Mouse (Mus musculus) left cerebral cortex, adult 18-20 months (tissue): ENCODE measurements around the gene Mapk14. TPM values are rescaled to one million over a fixed set of nuclear protein-coding genes. Genes with fewer than 3 reads are reported as not detected.
A peak's percentile ranks its signal among the peaks of the same experiment; 100 is the strongest.
"Not testable (repeated sequence)": the region's sequence is repeated elsewhere in the genome, so short reads cannot be mapped to it uniquely, and the experiment has no call there.

Experiments
- DNase-seq, 2 experiments: peaks; one replicate each; pipeline ENCODE4 v3.0.0; 2021 to 2022; ENCODE audit warnings: low spot score in 2 of 2, mixed read lengths in 1 of 2
- total RNA-seq, 2 experiments: library from RNA; stranded (reverse); gene quantifications; 2 replicates each; pipeline ENCODE4 v1.2.3; 2021

Gene Mapk14
- total RNA-seq, 2 experiments from 2014 or later = 83.5 to 88.7 TPM

- no peak for DNase-seq
Measured at GRCm38 (mm10) chr17:28736486-28736885, 45.4 kb downstream of the Mapk14 start.

DNA sequence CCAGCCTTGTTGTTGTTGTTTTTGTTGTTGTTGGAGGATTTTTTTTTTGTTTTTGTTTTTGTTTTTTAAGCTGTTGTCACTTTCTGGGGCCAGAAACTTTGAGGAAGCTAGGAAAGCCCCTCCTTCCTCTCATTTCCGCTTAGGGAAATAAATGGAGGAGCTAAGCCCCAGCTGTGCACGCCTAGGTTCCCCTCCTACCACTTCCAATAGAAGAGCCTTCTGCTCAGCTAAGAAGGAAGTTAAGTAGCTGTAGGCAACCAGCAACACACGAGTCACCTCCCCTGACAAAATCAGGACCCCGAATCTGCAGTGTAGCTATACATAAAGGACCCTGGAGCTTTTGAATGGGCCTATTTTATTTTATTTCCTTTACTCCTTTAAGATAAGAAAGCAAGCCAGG is 46.8 kb downstream of the Mapk14 start:
- no peak for DNase-seq

GRCm38 (mm10) chr17:28739244-28739643 is 48.1 kb downstream of the Mapk14 start:
- no peak for DNase-seq

DNA sequence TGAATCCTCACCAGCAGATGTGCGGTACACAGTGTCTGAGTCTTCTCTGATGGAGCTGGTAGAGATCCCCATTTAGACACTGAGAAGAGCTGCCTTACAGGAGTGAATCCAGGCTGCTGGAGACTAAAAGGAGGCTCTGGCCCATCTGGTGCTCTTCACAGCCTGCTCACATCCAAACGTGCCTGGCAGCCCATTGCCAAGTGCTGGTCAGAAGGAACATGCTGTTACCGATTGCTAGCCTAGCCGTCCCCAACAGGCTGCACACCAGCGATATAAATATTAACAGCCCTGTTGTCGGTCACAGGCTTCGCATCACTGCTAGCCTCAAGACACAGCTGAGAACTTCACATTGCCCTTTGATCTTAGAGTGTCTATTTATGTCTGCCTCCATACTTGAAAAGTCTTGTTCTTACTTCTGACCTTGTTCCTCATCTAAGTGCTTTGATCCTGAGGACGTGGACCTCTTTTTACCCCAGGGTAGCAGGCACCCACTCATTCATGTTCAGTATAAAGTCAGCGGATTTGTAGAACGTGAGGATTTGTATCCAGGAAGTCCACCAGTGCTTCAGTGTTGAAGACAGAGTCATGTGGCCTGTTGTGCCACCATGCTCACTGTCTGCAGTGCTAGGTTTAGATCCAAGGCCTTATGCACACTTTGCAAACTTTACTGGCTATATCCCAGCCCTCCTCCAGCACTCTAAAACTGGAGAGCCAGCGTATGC is 52.2 kb downstream of the Mapk14 start:
- DNase-seq = peak; percentile 71 to 77

DNA sequence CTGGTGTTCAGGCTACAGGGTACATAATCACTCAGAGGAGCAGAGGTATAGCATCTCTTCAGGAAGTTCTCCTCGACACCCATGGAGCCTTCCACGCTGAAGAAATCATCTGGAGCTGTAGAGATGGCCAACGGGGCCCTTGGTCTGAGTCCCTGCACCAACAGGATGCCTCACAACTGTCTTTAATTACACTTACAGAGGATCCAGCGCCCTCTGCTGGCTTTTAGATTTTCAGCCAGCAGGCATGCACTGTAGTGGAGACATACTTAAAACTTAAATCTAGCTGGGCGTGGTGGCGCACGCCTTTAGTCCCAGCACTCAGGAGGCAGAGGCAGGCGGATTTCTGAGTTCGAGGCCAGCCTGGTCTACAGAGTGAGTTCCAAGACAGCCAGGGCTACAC is 52.8 kb downstream of the Mapk14 start:
- no peak for DNase-seq

DNA sequence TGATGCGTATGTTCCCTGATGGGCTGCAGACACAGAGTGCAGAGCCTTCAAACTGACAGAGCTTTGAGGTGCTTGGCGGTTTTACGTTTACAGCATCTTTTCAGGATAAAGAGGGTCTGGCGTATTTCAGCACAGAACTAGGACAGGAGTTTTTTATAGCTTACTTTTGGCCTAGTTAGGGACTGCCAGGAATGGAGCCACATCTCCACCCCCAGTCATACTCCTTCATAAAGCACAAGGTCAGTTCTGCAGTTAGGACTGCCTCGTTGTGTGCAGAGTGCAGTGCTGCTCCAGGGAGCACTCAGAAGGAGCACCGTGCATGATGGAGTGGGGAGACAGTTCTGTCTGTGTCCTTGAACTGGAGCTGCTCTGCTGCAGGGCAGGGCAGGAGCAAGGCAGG is 54.6 kb downstream of the Mapk14 start:
- peak in 1 of 2 experiments; percentile 40 for DNase-seq

DNA sequence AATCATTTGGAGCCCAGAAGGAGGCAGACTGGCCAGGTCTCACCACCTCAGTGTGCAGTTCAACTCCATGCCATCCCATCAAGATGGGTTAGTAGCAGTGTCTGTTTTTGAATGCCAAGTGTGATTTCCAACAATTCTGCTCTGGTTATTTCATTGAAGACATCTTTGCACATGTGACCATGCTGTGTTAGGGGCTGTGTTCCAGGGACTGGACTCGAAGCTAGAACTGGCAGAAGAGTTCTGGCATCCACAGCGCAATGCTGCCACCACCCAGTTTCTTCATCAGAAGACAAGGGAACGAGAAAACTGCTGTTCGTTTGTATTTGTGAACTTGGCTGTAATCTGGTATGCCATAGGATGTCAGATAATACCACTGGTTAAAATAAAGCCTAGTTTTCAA is 56.9 kb downstream of the Mapk14 start:
- no peak for DNase-seq

DNA sequence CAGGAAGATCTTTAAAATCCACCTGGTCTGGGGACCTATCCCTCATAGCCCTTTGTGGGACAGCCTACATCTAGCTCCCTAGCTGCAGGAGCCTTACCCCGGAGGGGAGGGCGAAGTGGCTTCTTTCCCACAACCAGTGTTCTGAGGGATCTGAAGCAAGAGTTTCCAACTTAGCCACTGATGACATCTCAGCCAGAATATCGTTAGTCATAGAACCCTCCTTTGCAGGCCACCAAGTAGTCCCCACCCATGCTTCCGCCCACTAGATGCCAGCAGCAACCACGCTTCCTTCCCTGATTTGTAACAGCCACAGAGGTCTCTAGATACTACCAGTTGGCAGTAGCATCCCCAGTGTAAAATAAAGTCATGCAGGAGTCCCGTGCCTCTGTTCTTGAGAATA is 59.5 kb downstream of the Mapk14 start:
- peak in 1 of 2 experiments; percentile 16 for DNase-seq

GRCm38 (mm10) chr17:28756447-28756846 is 65.3 kb downstream of the Mapk14 start:
- no peak for DNase-seq

DNA sequence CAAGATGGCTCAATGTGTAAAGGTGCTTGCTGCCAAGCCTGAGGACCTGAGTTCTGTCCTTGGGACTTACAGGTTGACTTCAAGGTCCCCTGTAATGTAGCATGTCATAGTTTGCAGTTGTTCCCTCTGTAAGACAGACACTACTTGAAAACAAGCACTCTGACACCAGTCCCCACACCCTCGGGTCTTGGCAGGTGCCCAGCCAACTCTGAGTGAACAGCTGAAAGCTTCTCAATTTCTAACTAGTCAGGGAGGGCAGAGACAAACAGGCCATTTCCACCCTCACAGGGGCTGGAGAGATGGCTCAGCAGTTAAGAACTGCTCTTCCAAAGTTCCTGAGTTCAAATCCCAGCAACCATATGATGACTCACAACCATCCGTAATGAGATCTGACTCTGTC is 66.3 kb downstream of the Mapk14 start:
- DNase-seq = no peak

GRCm38 (mm10) chr17:28760736-28761312 is 69.7 kb downstream of the Mapk14 start:
- no peak for DNase-seq

- peak; percentile 77 to 82 for DNase-seq
Measured at GRCm38 (mm10) chr17:28761871-28762270, 70.7 kb downstream of the Mapk14 start.

DNA sequence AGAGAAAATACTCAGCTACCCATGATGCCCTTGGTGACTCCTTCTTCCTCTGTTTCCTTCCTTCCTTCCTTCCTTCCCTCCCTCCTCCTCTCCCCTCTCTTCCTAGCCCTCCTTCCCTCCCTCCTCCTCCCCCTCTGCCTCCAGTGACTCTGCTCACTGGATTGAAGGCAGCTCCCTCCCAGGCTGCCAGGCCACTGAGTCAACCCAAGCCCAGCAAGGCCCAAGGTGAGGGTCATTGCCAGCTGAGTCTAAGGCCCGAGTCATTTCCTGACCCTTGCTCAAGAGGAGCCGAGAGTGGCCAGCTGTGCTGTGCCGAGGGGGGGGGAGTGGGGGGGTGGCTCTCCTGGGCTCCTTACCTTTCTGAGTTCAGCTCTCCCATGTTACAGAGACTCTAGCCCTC is 75.1 kb downstream of the Mapk14 start:
- no peak for DNase-seq

- no peak for DNase-seq
Measured at GRCm38 (mm10) chr17:28766781-28767515, 75.8 kb downstream of the Mapk14 start.

DNA sequence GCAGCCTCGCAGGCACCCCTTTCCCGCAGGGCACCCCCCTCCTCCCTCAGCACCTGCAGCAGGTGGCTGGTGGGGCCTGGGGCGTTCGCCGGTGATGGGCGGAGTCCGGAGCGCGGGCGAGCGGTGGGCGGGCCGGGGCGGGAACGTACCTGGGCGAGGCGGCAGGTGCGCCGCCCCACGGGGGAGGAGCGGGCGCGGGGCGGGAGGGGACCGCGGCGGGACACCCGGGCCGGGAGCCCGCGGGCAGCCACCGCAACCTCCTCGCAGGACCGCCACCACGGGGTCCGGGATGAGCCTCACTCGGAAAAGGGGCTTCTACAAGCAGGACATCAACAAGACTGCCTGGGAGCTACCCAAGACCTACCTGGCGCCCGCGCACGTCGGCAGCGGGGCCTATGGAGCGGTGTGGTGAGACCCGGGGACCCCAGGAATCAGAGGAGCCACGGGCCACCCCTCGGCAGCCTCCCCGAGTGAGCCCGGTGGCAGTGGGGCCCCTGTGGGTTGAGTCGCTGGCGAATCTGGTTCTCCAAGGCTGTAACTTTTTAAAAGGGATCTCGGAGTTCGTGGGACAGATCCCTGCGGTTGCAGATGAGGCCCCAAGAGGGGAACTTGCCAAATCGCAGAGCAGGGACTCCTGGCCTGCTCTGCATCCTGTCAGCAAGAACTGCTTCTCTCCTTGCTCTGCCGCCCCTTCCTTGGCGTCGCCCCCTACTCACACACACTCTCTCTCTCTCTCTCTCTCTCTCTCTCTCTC is 78.2 kb downstream of the Mapk14 start, which contains the start of gene Mapk13:
Gene Mapk13 (plus strand): TSS at position 177 of the 754 bp plus-strand sequence.
- DNase-seq = no peak

DNA sequence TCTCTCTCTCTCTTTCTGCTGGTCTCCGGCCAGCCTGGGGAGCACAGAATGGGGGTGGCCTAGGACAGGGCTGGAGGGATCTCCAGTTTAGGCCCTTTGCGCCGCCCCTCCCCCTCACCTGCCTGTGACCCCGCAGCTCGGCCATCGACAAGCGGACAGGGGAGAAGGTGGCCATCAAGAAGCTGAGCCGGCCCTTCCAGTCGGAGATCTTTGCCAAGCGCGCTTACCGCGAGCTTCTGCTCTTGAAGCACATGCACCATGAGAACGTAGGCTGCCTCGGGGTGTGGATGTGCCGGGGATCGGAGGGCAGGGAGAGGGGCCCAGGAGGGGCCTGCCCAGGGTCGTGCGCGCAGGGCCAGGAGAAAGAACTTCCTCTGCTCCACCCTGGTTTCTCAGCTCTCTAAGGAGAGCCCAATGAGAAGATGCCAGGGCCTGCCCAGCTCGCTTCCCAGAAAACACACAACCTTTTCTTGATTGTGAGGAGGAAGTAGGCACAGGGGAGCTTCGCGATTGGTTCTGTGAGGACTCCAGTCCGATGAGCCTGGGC is 78.8 kb downstream of the Mapk14 start:
- DNase-seq = peak in 1 of 2 experiments; percentile 13

- DNase-seq = no peak
Measured at GRCm38 (mm10) chr17:28771289-28771688, 80.2 kb downstream of the Mapk14 start.

DNA sequence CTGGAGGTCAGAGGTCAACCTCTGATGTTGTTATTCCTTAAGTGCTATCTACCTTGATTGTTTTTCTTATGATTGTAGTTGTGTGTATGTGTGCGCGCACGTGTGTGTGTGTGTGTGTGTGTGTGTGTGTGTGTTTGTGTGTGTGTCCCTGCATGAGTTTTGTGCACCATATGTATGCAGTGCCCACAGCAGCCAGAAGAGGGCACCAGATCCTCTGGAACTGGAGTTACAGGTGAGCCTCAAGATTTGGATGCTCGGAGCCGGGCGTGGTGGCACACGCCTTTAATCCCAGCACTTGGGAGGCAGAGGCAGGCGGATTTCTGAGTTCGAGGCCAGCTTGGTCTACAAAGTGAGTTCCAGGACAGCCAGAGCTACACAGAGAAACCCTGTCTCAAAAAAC is 83.2 kb downstream of the Mapk14 start:
- not testable (repeated sequence) for DNase-seq

- DNase-seq = no peak
Measured at GRCm38 (mm10) chr17:28775161-28775560, 84.0 kb downstream of the Mapk14 start.

DNA sequence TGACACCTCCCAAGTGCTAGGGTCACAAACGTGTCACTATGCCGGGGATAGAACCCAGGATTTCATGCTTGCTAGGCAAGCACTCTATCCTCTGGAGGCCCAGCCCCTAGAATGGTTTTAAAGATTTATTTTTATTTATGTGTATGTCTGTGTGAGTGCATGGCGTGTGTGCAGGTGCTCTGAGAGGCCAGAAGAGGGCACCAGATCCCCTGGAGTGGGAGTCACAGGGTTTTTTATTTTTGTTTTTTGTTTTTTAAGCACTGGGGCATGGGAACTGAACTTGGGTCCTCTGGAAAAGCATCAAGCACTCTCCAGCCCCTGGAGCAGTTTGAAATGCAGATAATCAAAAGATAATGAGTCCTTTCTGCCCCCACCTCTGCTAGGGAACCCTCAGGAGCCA is 85.7 kb downstream of the Mapk14 start:
- DNase-seq = no peak
